Mouse (Mus musculus): ENCODE data around the gene Hist3h2ba. TPM values are rescaled to one million over a fixed set of nuclear protein-coding genes. Genes with fewer than 3 reads are reported as not detected.
A peak's percentile ranks its signal among the peaks of the same experiment; 100 is the strongest.

Hist3h2ba gene
- polyA plus RNA-seq, 1 experiment = 5.1 TPM

DNA sequence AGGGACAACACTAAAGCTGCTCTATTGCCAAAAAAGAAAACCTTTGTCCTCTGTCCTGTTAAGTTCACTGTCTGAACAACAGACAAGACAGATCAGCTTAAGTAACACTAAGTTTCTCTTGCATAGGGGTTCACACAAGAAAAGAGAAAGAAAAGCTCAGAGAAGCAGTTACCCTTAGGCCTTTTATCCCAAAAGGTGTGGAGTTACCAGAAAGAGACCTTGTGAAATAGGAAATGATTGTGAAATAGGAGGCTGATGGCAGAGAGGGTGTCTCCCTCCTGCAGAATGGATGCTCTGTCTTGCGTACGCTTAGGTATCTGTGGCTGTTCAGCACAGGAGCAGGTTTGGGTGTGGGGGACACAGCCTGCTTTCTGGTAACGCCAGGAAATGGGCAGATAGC is 30.5 kb downstream of the Hist3h2ba start:
- Histone ChIP-seq H3K9me3 (ENCODE audit: control insufficient read depth, low read length) (no peaks in the 10 kb centered on the region), H3K27me3 (ENCODE audit: control insufficient read depth) (no peaks in the 10 kb centered on the region), H3K36me3 (ENCODE audit: control insufficient read depth) (peaks cover 48% of the 10 kb centered on the region), H3K4me3 (replicated peaks) (peak overlapping the region; percentile 70), H3K4me1 (ENCODE audit: control insufficient read depth) (peaks cover 59% of the 10 kb centered on the region)
- no peak for TF ChIP-seq TAL1 (IDR thresholded peaks at IDR 0.05; ENCODE audit: low read length)
- no peak for TF ChIP-seq GATA1 (IDR thresholded peaks at IDR 0.05; ENCODE audit: low read length)

DNA sequence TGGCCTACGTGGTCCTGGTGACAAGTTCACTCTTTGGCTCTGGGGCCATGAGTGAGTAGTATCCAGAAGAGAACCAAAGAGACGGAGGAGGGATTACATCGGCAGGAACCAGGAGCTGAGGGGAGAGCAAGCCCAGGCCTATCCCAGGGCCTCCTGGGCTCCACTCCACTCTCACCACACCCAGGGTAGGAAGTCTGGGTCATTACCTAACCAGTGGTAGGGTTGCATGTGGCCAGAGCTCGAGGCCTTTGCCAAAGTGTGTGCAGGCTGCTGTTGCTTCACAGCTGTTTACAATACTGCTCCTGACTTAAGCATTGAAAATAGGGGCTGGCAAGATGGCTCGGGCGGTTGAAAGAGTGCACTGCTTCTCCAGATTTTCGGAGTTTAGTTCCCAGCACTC is 30.9 kb downstream of the Hist3h2ba start:
- peaks cover 49% of the 10 kb centered on the region for H3K36me3 ChIP-seq (ENCODE audit: control insufficient read depth)
- no peak for TF ChIP-seq TAL1 (IDR thresholded peaks at IDR 0.05; ENCODE audit: low read length)
- TF ChIP-seq GATA1 (IDR thresholded peaks at IDR 0.05; ENCODE audit: low read length) = no peak
- no peaks in the 10 kb centered on the region for H3K27me3 ChIP-seq (ENCODE audit: control insufficient read depth)
- H3K4me1 ChIP-seq (ENCODE audit: control insufficient read depth) = peaks cover 55% of the 10 kb centered on the region
- peak overlapping the region; percentile 70 for H3K4me3 ChIP-seq (replicated peaks)
- H3K9me3 ChIP-seq (ENCODE audit: control insufficient read depth, low read length) = no peaks in the 10 kb centered on the region

DNA sequence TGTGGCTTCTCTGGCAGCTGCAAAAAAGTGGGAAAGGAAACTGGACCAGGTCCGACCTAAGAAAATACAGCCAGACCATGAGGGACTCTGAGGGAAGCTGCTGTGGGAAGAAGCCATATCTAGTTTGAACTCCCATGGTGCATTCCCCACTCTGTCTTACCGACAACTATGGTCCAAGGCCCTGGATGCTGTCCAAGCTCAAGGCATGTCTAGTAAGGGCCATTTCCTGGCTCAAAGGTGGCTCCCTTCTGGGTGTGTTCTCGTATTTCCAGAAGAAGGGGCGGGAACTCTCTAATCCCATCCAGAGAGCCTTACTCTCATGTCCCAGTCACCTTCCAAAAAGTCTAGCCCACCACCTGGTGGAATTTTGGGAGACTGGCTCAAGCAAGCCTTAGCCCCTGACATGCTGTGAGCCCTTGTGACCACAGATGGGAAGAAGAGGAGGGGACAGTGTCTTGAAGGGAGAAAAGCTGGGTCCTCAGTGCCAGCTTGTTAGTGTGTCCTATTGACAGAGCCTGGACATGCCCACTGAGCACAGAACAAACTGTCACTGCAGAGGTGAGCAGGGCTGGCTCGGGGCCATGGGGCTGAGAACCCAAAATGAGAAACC is 31.8 kb downstream of the Hist3h2ba start:
- peaks cover 51% of the 10 kb centered on the region for H3K4me1 ChIP-seq (ENCODE audit: control insufficient read depth)
- no peaks in the 10 kb centered on the region for H3K9me3 ChIP-seq (ENCODE audit: control insufficient read depth, low read length)
- TF ChIP-seq GATA1 (IDR thresholded peaks at IDR 0.05; ENCODE audit: low read length) (no peak), TAL1 (IDR thresholded peaks at IDR 0.05; ENCODE audit: low read length) (no peak)
- peaks cover 56% of the 10 kb centered on the region for H3K36me3 ChIP-seq (ENCODE audit: control insufficient read depth)
- H3K4me3 ChIP-seq (replicated peaks) = no peak overlapping the region
- no peaks in the 10 kb centered on the region for H3K27me3 ChIP-seq (ENCODE audit: control insufficient read depth)

DNA sequence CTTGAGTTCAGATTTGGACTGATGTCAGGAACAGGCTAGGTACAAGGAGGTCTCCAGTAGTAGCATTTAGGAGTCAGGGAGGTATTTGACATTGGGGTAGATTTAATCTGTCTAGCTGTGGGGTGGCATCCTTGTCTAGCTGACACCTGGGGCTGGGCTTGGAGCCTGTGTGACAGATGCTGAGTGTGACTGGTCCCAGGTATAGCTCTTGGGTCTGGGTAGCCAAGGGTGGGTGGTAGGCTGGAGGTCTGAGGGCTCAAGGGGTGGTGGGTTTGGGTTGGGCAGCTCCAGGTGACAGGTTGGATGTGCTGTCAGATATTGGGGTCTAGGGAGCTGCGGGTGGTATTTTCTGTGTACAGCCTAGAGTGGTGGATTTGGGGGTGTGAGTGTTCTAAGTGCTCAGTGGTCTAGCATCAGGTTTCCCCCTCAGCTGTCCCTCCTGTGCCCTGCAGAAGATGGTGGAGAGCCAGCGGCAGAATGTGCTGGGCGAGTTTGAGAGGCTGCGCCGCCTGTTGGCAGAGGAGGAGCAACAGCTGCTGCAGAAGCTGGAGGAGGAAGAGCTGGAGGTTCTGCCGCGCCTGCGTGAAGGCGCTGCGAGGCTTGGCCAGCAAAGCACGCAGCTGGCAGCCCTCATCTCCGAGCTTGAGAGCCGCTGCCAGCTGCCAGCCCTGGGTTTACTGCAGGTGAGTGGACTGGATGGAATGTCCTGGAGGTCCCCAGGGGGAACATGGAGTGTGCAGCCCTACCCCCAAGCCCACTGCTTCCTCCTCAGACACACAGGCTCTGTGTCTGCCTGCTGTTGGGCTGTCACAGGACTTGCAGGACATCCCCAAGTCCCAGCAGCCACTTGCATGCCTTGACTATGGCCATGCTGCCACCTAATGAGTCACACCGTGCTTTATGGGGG is 33.1 kb downstream of the Hist3h2ba start:
- Histone ChIP-seq H3K27me3 (ENCODE audit: control insufficient read depth) (no peaks in the 10 kb centered on the region), H3K4me3 (replicated peaks) (no peak overlapping the region), H3K36me3 (ENCODE audit: control insufficient read depth) (peaks cover 69% of the 10 kb centered on the region), H3K4me1 (ENCODE audit: control insufficient read depth) (peaks cover 46% of the 10 kb centered on the region), H3K9me3 (ENCODE audit: control insufficient read depth, low read length) (no peaks in the 10 kb centered on the region)
- TF ChIP-seq TAL1 (IDR thresholded peaks at IDR 0.05; ENCODE audit: low read length) = no peak
- no peak for TF ChIP-seq GATA1 (IDR thresholded peaks at IDR 0.05; ENCODE audit: low read length)

- H3K27me3 ChIP-seq (ENCODE audit: control insufficient read depth) = no peaks in the 10 kb centered on the region
- H3K36me3 ChIP-seq (ENCODE audit: control insufficient read depth) = peaks cover 77% of the 10 kb centered on the region
- no peaks in the 10 kb centered on the region for H3K9me3 ChIP-seq (ENCODE audit: control insufficient read depth, low read length)
- H3K4me3 ChIP-seq (replicated peaks) = no peak overlapping the region
- TF ChIP-seq TAL1 (IDR thresholded peaks at IDR 0.05; ENCODE audit: low read length) = no peak
- TF ChIP-seq GATA1 (IDR thresholded peaks at IDR 0.05; ENCODE audit: low read length) = no peak
- peaks cover 42% of the 10 kb centered on the region for H3K4me1 ChIP-seq (ENCODE audit: control insufficient read depth)
Measured at GRCm38 (mm10) chr11:58982471-58983097, 33.9 kb downstream of the Hist3h2ba start.

DNA sequence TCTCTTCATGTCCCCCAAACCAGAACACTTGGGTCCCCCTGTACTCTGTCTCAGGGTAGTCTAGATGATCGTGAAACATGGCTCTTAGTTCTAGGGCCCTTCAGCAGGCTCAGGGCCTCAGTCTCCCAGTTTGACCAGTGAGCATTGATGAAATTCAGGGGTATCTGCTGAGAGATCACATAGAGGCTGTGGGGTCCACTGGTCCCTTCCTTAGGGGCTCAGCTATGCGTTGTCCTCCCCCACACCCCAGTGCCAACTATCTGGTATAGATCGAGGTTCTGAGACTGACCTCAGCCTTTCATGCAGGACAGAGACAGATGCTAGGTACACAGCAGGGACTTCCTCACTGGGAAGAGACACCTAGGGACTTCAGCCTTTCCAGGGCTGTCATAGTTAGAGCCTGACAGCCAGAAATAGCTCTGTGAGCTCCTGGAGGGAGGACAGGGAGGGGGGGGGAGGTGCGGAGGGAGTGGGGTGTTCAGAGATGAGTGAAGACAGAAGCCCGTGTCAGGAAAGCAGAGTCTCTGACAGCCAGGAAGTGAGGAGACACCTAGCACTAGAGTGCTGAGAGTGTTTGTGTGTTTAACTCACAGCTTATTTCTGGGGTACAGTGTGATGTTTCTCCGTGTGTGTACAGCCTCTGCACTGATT is 35.1 kb downstream of the Hist3h2ba start:
- H3K27me3 ChIP-seq (ENCODE audit: control insufficient read depth) = no peaks in the 10 kb centered on the region
- H3K4me1 ChIP-seq (ENCODE audit: control insufficient read depth) = peaks cover 34% of the 10 kb centered on the region
- H3K36me3 ChIP-seq (ENCODE audit: control insufficient read depth) = peaks cover 90% of the 10 kb centered on the region
- H3K4me3 ChIP-seq (replicated peaks) = no peak overlapping the region
- H3K9me3 ChIP-seq (ENCODE audit: control insufficient read depth, low read length) = no peaks in the 10 kb centered on the region
- no peak for TF ChIP-seq GATA1 (IDR thresholded peaks at IDR 0.05; ENCODE audit: low read length)
- TF ChIP-seq TAL1 (IDR thresholded peaks at IDR 0.05; ENCODE audit: low read length) = no peak

- H3K4me3 ChIP-seq (replicated peaks) = no peak overlapping the region
- no peaks in the 10 kb centered on the region for H3K9me3 ChIP-seq (ENCODE audit: control insufficient read depth, low read length)
- no peak for TF ChIP-seq TAL1 (IDR thresholded peaks at IDR 0.05; ENCODE audit: low read length)
- no peak for TF ChIP-seq GATA1 (IDR thresholded peaks at IDR 0.05; ENCODE audit: low read length)
- peaks cover 25% of the 10 kb centered on the region for H3K4me1 ChIP-seq (ENCODE audit: control insufficient read depth)
- H3K36me3 ChIP-seq (ENCODE audit: control insufficient read depth) = peaks cover 95% of the 10 kb centered on the region
- no peaks in the 10 kb centered on the region for H3K27me3 ChIP-seq (ENCODE audit: control insufficient read depth)
Measured at GRCm38 (mm10) chr11:58984657-58985056, 35.9 kb downstream of the Hist3h2ba start.

DNA sequence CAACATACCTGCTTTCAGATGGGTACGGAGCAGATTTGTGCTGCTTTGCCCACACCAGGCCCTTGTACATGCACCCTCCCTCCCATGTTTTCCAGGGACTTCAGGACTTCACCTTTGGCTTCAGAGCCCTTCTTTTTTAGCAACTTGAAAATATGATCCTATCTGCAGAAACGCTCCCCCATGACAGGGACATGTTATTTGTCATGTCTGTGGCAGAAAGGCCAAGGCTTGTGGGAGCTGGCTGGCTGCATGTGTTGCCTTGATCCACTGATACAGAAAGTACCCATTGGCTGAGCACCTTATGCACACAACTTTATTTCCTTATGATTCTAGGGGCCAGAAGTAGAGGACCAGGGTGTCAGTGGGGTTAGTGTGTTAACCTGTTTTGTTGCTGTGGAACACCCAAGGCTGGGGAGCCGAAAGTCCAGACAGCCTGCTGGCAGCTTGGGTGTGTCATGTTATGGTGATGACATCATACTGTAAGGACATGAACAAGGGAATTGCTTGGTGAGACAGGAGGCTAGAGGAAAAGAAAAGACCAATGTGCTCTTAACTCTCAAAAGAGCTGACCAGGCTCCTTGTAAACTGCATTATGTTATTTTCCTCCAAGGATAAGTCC is 36.7 kb downstream of the Hist3h2ba start:
- H3K36me3 ChIP-seq (ENCODE audit: control insufficient read depth) = peaks cover 97% of the 10 kb centered on the region
- TF ChIP-seq GATA1 (IDR thresholded peaks at IDR 0.05; ENCODE audit: low read length) (no peak), TAL1 (IDR thresholded peaks at IDR 0.05; ENCODE audit: low read length) (no peak)

More for the DNA sequence above, 36.7 kb downstream of the Hist3h2ba start:
- Histone ChIP-seq H3K9me3 (ENCODE audit: control insufficient read depth, low read length) (no peaks in the 10 kb centered on the region), H3K4me3 (replicated peaks) (no peak overlapping the region), H3K27me3 (ENCODE audit: control insufficient read depth) (no peaks in the 10 kb centered on the region), H3K4me1 (ENCODE audit: control insufficient read depth) (peaks cover 19% of the 10 kb centered on the region)

All from erythroblast, embryonic 14.5 days (primary cell).